Mouse (Mus musculus) testis, adult 2 months (tissue): ENCODE data around the gene Oasl1.

Experiments used
- CTCF ChIP-seq: fragments of 200-500 bp; IDR thresholded peaks from 2 replicates; pipeline ENCODE4 v1.5.1; 2012; ENCODE audit warnings: low read depth, mild to moderate bottlenecking, inconsistent platforms, low read length, moderate library complexity; ENCODE audit not compliant: control insufficient read depth, insufficient read depth, insufficient replicate concordance
- POLR2A ChIP-seq: fragments of 200-500 bp; IDR thresholded peaks from 2 replicates; pipeline ENCODE4 v1.6.1; 2012; ENCODE audit warnings: low read depth, mild to moderate bottlenecking, inconsistent platforms, low read length, moderate library complexity; ENCODE audit not compliant: control insufficient read depth

GRCm38 (mm10) chr5:114888995-114889394 lies 34.0 kb upstream of the Oasl1 start:
- TF ChIP-seq POLR2A (no peak), CTCF (no peak)
